Comparison of ENCODE assay signal across 8 mouse cellular contexts in the genomic region with DNA sequence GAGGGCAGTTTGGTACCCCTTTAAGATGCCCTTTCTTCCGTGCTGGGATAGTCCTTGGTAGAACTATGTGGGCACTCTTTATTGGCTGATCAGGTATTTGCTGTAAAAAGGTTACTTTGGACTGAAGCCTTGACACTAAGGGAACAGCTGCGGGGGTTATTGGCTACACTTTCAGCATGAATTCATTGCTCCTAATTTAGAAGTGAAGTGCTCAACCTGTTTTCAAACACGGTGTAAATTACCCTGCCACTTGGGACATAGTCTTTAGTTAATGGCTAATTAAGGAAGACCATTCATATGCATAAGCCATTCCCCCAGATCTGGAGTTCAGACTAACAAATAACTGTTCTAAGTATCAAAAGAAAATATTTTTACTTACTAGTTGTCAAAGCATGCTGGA. TPM values are rescaled to one million over a fixed set of nuclear protein-coding genes. Genes with fewer than 3 reads are reported as not detected.
DNase-seq lines count a peak whose midpoint lies in the region; ATAC-seq and TF ChIP-seq lines count a peak whose summit lies in the region.

No protein-coding gene starts in this region.

- TF ChIP-seq POLR2A in limb, embryonic 14.5 days (IDR thresholded peaks at IDR 0.05; ENCODE audit: borderline replicate concordance, extremely low read depth, insufficient read depth, insufficient read length): no peak

- peak overlapping the region; percentile 47; the same call in 1 of the 2 replicates for H3K4me3 ChIP-seq in lung, embryonic 15.5 days
- peak overlapping the region; percentile 55 for H3K4me3 ChIP-seq in forebrain, embryonic 13.5 days
- peak overlapping the region; percentile 48 for H3K4me3 ChIP-seq in limb, embryonic 14.5 days (replicated peaks; ENCODE audit: low read length)
- peak overlapping the region; percentile 44; the same call in 1 of the 2 replicates for H3K4me3 ChIP-seq in stomach, embryonic 15.5 days (replicated peaks)

- no peak for DNase-seq in lung, postnatal 36 days
- no peak for DNase-seq in limb, embryonic 14.5 days (ENCODE audit: low spot score)
- DNase-seq in Muller cell, postnatal 12 days (ENCODE audit: inconsistent ontology term): no peak
- no peak for DNase-seq in thymus, adult 18-20 months
- no peak for DNase-seq in adrenal gland, postnatal 10 days

- H3K4me2 ChIP-seq in lung, embryonic 15.5 days: peak overlapping the region; percentile 96
- H3K4me2 ChIP-seq in forebrain, embryonic 13.5 days: peak overlapping the region; percentile 95
- H3K4me2 ChIP-seq in limb, embryonic 14.5 days (replicated peaks; ENCODE audit: low read depth, low read length, severe bottlenecking): peak overlapping the region; percentile 89; the same call in 1 of the 2 replicates
- H3K4me2 ChIP-seq in stomach, embryonic 15.5 days: peak overlapping the region; percentile 88

- ATAC-seq in lung, embryonic 15.5 days (ENCODE audit: borderline replicate concordance, extremely low read depth, low FRiP score, low TSS enrichment): no peak
- no peak for ATAC-seq in forebrain, embryonic 13.5 days
- ATAC-seq in limb, embryonic 14.5 days (ENCODE audit: low FRiP score, low read depth): no peak
- no peak for ATAC-seq in stomach, embryonic 15.5 days (ENCODE audit: insufficient read depth, low FRiP score, low read depth)

- no peaks in the 10 kb centered on the region for H3K36me3 ChIP-seq in lung, embryonic 15.5 days
- no peaks in the 10 kb centered on the region for H3K36me3 ChIP-seq in forebrain, embryonic 13.5 days (ENCODE audit: poor library complexity, severe bottlenecking)
- no peaks in the 10 kb centered on the region for H3K36me3 ChIP-seq in limb, embryonic 14.5 days (ENCODE audit: control insufficient read depth, insufficient read depth, low read length)
- no peaks in the 10 kb centered on the region for H3K36me3 ChIP-seq in stomach, embryonic 15.5 days

- H3K9me3 ChIP-seq in lung, embryonic 15.5 days: no peaks in the 10 kb centered on the region
- H3K9me3 ChIP-seq in forebrain, embryonic 13.5 days (replicated peaks): no peaks in the 10 kb centered on the region
- no peaks in the 10 kb centered on the region for H3K9me3 ChIP-seq in limb, embryonic 14.5 days (ENCODE audit: control insufficient read depth, low read length)
- H3K9me3 ChIP-seq in stomach, embryonic 15.5 days: no peaks in the 10 kb centered on the region

- no peak overlapping the region for H3K9ac ChIP-seq in lung, embryonic 15.5 days
- no peak overlapping the region for H3K9ac ChIP-seq in forebrain, embryonic 13.5 days
- H3K9ac ChIP-seq in limb, embryonic 14.5 days (ENCODE audit: low read depth, low read length, severe bottlenecking): no peak overlapping the region
- H3K9ac ChIP-seq in stomach, embryonic 15.5 days: no peak overlapping the region

- H3K4me1 ChIP-seq in lung, embryonic 15.5 days: peaks cover 32% of the 10 kb centered on the region
- H3K4me1 ChIP-seq in forebrain, embryonic 13.5 days: peaks cover 34% of the 10 kb centered on the region
- H3K4me1 ChIP-seq in limb, embryonic 14.5 days (ENCODE audit: control insufficient read depth, insufficient read depth, low read length): peaks cover 8% of the 10 kb centered on the region
- H3K4me1 ChIP-seq in stomach, embryonic 15.5 days: peaks cover 16% of the 10 kb centered on the region; the same call in 1 of the 2 replicates

- peaks cover 47% of the 10 kb centered on the region for H3K27me3 ChIP-seq in lung, embryonic 15.5 days
- peaks cover 84% of the 10 kb centered on the region for H3K27me3 ChIP-seq in forebrain, embryonic 13.5 days
- H3K27me3 ChIP-seq in limb, embryonic 14.5 days (ENCODE audit: control insufficient read depth, insufficient read depth, low read length): peaks cover 49% of the 10 kb centered on the region
- peaks cover 53% of the 10 kb centered on the region for H3K27me3 ChIP-seq in stomach, embryonic 15.5 days (replicated peaks)

- 11% methylated on average over 3 of the region's 3 CpGs for WGBS in lung, embryonic 15.5 days
- WGBS in forebrain, embryonic 13.5 days: 3% methylated on average over 3 of the region's 3 CpGs
- WGBS in limb, embryonic 14.5 days: 2% methylated on average over 3 of the region's 3 CpGs
- WGBS in stomach, embryonic 15.5 days: 6% methylated on average over 3 of the region's 3 CpGs

- no peak overlapping the region for H3K27ac ChIP-seq in lung, embryonic 15.5 days
- no peak overlapping the region for H3K27ac ChIP-seq in forebrain, embryonic 13.5 days
- H3K27ac ChIP-seq in limb, embryonic 14.5 days (replicated peaks; ENCODE audit: low read depth, low read length): no peak overlapping the region
- H3K27ac ChIP-seq in stomach, embryonic 15.5 days: no peak overlapping the region

RNA-seq across cellular contexts. Expression of a gene that starts 2.7 kb away (rescaled TPM):
- 1.7 and 1.9 TPM in 2 replicates for polyA plus RNA-seq in lung, embryonic 15.5 days (2015; fragmentation: Nextera tagmentation; extraction: Ambion mirVana)
- polyA plus RNA-seq in forebrain, embryonic 13.5 days (2015; fragmentation: Nextera tagmentation; extraction: Ambion mirVana): 1.6 and 2.8 TPM in 2 replicates
- 7.2 and 7.6 TPM in 2 replicates for polyA plus RNA-seq in limb, embryonic 14.5 days (2012; rRNA removed)
- polyA plus RNA-seq in limb, embryonic 14.5 days (2014; fragmentation: Nextera tagmentation; extraction: Ambion mirVana): 4.5 and 6.0 TPM in 2 replicates
- polyA plus RNA-seq in stomach, embryonic 15.5 days (2015; fragmentation: Nextera tagmentation; extraction: Ambion mirVana): 0.81 and 1.2 TPM in 2 replicates
- under 1 TPM; 0.21 to 0.27 TPM for total RNA-seq in adrenal gland, postnatal 10 days (2021)
